Mouse (Mus musculus): ENCODE data around the gene AB124611.
"Not testable (repeated sequence)": the region's sequence is repeated elsewhere in the genome, so short reads cannot be mapped to it uniquely, and the experiment has no call there.

Gene AB124611

DNA sequence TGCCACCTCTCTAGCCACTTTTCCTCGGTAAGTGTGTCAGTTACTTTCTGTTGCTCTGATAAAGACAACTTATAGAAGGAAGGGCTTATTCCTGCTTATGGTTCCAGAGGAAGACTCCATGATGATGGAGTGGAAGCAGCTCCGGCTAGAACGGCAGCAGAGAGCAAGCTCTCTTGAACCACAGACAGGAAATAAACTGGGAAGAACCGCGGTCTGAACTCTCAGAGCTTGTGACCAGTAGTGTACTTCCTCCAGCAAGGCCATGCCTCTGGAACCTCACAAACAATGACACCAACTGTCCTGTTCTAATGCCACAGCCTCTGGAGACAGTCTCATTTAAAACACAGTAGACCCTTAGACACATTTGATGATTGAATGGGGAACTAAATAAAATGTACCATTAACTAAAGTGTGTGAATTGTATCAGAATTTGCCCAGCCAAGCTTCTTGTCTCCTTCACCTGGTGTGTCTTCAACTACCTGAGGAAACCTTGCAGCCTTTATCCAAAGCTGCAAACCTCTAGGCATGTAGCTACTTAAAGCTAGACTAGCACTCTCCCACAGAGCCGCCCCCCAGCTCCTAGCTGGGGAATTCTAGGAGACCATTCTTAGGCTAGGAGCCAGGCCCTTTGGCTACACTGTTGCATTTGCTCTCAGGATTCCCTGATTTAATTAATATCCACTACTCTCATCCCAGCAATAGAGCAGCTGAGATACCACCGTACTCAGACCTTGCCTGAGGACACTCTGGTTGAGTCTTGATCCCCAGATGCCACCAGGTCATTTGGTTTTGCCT lies 637 bp upstream of the AB124611 start:
- peak in 1 of 2 experiments; percentile 32 for DNase-seq (ENCODE audit: low spot score in 2 of 2)

GRCm38 (mm10) chr9:21526634-21526944 lies 613 bp downstream of the AB124611 start:
- no peak for DNase-seq (ENCODE audit: low spot score in 2 of 2)

GRCm38 (mm10) chr9:21527100-21527801 lies 1.3 kb downstream of the AB124611 start:
- no peak for DNase-seq (ENCODE audit: low spot score in 2 of 2)

DNA sequence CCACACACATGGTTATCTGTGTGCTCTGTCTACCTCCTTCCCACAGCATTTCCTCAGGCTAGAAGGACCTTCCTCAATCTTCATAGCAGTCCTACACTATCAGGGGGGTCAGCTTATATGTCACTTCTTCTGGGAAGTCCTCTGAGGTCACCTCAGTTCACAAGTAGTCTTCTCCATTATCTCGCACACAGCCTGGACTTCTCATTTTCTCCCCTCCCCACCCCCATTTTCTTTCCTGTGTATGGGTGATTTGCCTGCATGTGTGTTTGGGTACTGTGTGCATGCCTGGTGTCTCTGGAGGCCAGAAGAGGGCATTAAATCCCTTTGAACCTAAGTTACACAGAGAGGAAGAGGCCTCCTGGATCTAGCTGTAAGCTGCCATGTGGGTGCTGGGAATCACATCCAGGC lies 1.9 kb downstream of the AB124611 start:
- no peak for DNase-seq (ENCODE audit: low spot score in 2 of 2)

DNA sequence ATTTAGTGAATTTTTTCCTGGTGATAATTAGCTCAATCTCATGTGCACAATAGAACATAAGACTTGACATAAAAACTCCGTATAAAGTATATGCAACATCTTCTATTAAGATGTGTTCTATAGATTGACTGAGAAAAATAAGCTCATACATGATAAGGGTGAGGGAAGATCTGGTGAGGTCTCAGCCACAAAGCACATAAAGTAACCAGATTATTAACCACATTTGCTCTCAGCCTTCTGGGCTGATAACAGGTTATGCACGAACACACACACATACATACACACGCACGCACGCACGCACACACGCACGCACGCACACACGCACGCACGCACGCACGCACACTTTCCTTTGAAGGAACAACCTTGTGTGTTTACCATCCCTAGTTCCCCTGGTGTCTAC lies 10.5 kb downstream of the AB124611 start:
- no peak for DNase-seq (ENCODE audit: low spot score in 2 of 2)

- no peak for DNase-seq (ENCODE audit: low spot score in 2 of 2)
Measured at GRCm38 (mm10) chr9:21537009-21537408, 11.0 kb downstream of the AB124611 start.

DNA sequence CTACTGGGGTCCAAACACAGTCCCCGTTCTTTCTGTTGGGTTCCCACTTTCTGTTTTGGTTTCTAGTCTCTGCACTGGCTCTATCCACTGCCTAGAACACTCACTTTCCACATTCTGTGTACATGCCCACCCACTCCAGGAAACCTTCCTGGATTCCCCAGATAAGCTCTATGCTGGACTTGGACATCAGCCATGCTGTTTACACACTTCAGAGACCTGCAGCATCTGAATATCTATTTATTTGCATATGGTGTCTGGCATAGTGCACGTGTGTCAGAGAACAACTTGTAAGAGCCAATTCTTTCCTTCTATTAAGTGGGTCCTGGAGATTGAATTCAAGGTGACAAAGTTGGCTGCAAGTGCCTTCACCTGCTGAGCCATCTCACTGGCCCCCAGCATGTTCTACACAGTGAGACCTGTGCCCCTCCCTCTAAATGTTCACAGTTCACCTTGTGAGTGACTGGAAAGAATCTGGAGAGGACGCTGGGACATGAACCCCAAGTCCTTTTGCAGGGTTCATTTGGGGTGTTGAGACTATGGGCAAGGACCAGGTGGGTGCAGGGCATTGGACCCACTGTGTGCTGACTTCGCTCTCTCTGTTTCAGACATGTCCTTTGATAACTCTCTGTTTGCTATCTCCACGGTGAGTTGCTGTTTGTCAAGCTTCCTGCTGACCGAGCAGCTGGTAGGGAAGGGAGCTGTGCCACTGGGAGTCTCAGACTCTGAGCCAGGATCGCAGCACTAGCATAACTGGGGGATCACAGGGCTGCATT lies 14.2 kb downstream of the AB124611 start:
- DNase-seq (ENCODE audit: low spot score in 2 of 2) = no peak

DNA sequence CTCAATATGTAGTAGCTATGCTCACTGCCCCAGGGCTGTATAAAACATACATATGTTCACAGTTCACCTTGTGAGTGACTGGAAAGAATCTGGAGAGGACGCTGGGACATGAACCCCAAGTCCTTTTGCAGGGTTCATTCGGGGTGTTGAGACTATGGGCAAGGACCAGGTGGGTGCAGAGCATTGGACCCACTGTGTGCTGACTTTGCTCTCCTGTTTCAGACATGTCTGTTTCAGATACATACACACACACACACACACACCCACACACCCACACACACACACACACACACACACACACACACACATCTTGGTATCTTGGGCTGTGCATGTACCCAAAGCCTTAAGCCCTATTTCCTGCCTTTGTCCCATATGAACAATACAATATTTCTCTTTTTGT lies 16.0 kb downstream of the AB124611 start:
- DNase-seq (ENCODE audit: low spot score in 2 of 2) = not testable (repeated sequence)

DNA sequence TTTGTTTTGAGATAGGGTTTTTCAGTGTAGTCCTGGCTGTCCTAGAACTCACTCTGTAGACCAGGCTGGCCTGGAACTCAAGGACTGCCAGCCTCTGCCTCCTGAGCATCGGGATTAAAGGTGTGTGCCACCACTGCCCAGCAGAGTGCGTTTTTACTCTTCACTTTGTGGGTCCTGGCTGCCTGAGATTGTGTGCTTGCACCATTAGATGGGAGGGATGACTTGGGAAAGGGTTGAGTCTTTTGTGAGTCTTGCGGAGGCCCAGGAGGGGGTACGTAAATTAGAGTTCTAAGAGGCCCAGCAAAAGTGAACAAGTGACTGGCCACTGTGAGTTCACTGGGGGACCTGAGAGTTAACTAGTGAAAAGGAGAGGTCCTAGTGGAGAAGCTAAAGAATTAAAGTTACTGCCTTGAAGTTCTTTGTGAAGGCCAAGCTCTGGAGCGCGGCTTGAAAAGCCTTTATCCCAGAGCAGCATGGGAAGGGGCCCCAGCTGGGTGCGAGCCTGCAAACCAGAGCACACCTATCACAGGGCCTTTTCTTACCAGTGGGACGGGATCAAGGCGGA lies 19.5 kb downstream of the AB124611 start:
- DNase-seq (ENCODE audit: low spot score in 2 of 2) = no peak

DNA sequence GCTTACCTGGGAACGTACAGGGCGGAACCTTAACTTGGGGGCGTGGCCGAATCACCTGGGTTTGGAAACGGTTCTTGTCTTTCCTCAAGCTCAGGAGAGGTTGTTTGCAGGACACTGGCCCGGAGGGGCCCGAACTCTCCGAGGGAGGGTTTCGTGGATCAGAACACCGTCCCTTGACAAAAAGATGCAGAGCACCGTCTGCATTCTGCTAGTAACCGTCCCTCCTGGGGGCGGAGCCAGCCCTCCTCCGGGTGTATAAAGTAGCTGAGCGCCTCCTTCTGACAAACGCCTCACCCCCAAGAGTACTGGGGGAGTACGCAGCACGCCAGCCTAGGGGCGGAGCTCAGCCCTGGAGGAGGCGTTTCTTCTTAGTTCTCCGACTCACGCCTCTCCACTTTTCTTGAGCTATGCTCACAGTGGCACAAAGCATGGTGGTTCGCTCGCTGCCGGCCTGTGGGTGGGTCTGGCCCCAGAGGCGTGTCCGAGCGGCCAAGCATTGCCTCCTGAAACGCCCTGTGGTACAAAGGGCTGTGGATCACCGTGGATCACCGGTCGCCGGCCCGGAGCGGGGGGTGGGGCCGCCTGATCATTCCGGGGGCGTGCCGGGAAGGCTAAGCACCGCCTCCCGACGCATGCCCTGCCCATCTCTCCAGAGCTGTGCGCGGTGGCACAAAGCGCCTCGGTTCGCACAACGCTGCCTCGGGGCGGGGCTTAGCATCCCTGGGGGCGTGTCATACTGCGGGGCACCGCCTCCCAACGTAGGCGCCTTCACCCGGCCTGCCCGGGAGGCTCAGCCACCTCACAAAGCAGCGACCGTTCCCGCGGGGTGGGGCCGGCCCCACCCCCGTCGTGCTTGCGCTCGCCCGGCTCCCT lies 20.2 kb downstream of the AB124611 start:
- DNase-seq (ENCODE audit: low spot score in 2 of 2) = peak; percentile 99

GRCm38 (mm10) chr9:21546789-21547074 lies 20.8 kb downstream of the AB124611 start, which contains the start of gene Carm1:
Gene Carm1 (plus strand): TSS chr9:21546894.
- no peak for DNase-seq (ENCODE audit: low spot score in 2 of 2)

GRCm38 (mm10) chr9:21547075-21547941 lies 21.3 kb downstream of the AB124611 start:
- DNase-seq (ENCODE audit: low spot score in 2 of 2) = peak in 1 of 2 experiments; percentile 59

GRCm38 (mm10) chr9:21551049-21551448 lies 25.1 kb downstream of the AB124611 start:
- DNase-seq (ENCODE audit: low spot score in 2 of 2) = no peak

GRCm38 (mm10) chr9:21553607-21554273 lies 27.8 kb downstream of the AB124611 start:
- no peak for DNase-seq (ENCODE audit: low spot score in 2 of 2)

GRCm38 (mm10) chr9:21555198-21555742 lies 29.3 kb downstream of the AB124611 start:
- no peak for DNase-seq (ENCODE audit: low spot score in 2 of 2)

DNA sequence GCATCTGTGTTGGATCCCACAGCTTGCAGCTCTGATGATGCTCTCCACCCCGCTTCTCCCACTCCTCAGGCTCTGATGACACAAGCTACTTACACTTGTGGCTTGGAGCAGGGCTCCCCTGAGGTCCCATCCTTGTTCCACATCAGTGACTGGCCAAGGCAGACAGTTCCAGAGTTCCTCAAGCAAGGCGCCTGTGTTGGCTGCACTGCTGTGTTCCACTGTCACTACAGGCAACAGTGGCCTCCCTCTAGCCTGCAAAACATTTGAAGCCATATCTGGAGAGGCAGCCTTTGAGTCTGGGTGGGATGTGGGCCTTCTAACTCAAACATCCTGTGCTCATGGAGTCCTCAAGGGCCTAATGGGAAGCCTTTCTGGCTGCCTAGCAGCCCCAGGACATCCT lies 31.0 kb downstream of the AB124611 start:
- no peak for DNase-seq (ENCODE audit: low spot score in 2 of 2)

GRCm38 (mm10) chr9:21557556-21557955 lies 31.6 kb downstream of the AB124611 start:
- DNase-seq (ENCODE audit: low spot score in 2 of 2) = no peak

GRCm38 (mm10) chr9:21558366-21558765 lies 32.4 kb downstream of the AB124611 start:
- no peak for DNase-seq (ENCODE audit: low spot score in 2 of 2)

GRCm38 (mm10) chr9:21559151-21559550 lies 33.2 kb downstream of the AB124611 start:
- no peak for DNase-seq (ENCODE audit: low spot score in 2 of 2)

GRCm38 (mm10) chr9:21564420-21564819 lies 38.4 kb downstream of the AB124611 start:
- DNase-seq (ENCODE audit: low spot score in 2 of 2) = no peak
